Comparison of ENCODE assay signal across 11 mouse cellular contexts in genomic region chr12:71366175-71366574, GRCm38 (mm10). TPM values are rescaled to one million over a fixed set of nuclear protein-coding genes. Genes with fewer than 3 reads are reported as not detected.
DNase-seq lines count a peak whose midpoint lies in the region; ATAC-seq lines count a peak whose summit lies in the region.
"Had no signal": no experiment of that assay in that cellular context is flagged by ENCODE, and none has a peak within 500 bp of the region (broad histone marks: within the 10 kb centered on the region; RNA-seq: fewer than 3 reads in every experiment).

No protein-coding gene starts in this region.

- peak; percentile 9 to 16 for DNase-seq in layer of hippocampus, postnatal 36 days
- no peak for DNase-seq in layer of hippocampus, adult 9-10 months (ENCODE audit: low spot score)
- peak; percentile 61 to 80 for DNase-seq in cerebellum, postnatal 14 days
- DNase-seq in thymus, postnatal 0 days (ENCODE audit: low spot score), result no peak
- no peak for DNase-seq in lung, postnatal 25 days (ENCODE audit: low spot score)
- DNase-seq: adrenal gland, postnatal 25 days had no signal

- H3K9ac ChIP-seq in heart, embryonic 16.5 days (ENCODE audit: low read length), result no peak overlapping the region
- H3K9ac ChIP-seq: embryonic facial prominence, embryonic 13.5 days; midbrain, embryonic 12.5 days had no signal

- no peaks in the 10 kb centered on the region for H3K9me3 ChIP-seq in heart, embryonic 16.5 days (replicated peaks; ENCODE audit: control insufficient read depth, low read length)
- H3K9me3 ChIP-seq: embryonic facial prominence, embryonic 13.5 days; midbrain, embryonic 12.5 days had no signal

- no peaks in the 10 kb centered on the region for H3K36me3 ChIP-seq in heart, embryonic 16.5 days (ENCODE audit: control insufficient read depth, insufficient read depth)
- H3K36me3 ChIP-seq: embryonic facial prominence, embryonic 13.5 days; midbrain, embryonic 12.5 days had no signal

- no peak overlapping the region for H3K4me3 ChIP-seq in heart, embryonic 16.5 days (ENCODE audit: low read length)
- H3K4me3 ChIP-seq: embryonic facial prominence, embryonic 13.5 days; midbrain, embryonic 12.5 days had no signal

- H3K4me1 ChIP-seq in heart, embryonic 16.5 days (ENCODE audit: control insufficient read depth, insufficient read depth, low read length), result peaks cover 3% of the 10 kb centered on the region
- H3K4me1 ChIP-seq: midbrain, embryonic 12.5 days had no signal

- H3K27ac ChIP-seq in heart, embryonic 16.5 days (ENCODE audit: low read length), result 0 out of 2 replicates have a peak overlapping the region, but pooled peaks have one; percentile 15
- H3K27ac ChIP-seq: embryonic facial prominence, embryonic 13.5 days; midbrain, embryonic 12.5 days had no signal

- 52% methylated on average over 6 of the region's 6 CpGs for WGBS in heart, embryonic 16.5 days

- no peaks in the 10 kb centered on the region for H3K27me3 ChIP-seq in heart, embryonic 16.5 days (ENCODE audit: control insufficient read depth, insufficient read depth, low read length)
- H3K27me3 ChIP-seq: embryonic facial prominence, embryonic 13.5 days; midbrain, embryonic 12.5 days had no signal

- no peak overlapping the region for H3K4me2 ChIP-seq in heart, embryonic 16.5 days (ENCODE audit: low read depth, low read length)
- H3K4me2 ChIP-seq: embryonic facial prominence, embryonic 13.5 days; midbrain, embryonic 12.5 days had no signal

- peak; percentile 86 for ATAC-seq in cerebellum, adult (ENCODE audit: insufficient number of reproducible peaks, low FRiP score, low TSS enrichment)
- no peak; the same call in 1 of the 2 replicates for ATAC-seq in heart, embryonic 16.5 days (replicated peaks; ENCODE audit: extremely low read depth, insufficient read depth, low FRiP score)
- no peak for ATAC-seq in megakaryocyte-erythroid progenitor cell, adult 5-6 weeks (replicated peaks; ENCODE audit: low FRiP score, low TSS enrichment, poor library complexity, severe bottlenecking)

RNA-seq across cellular contexts. Expression of gene Dact1, which starts 56.5 kb away (rescaled TPM):
- 1 to 10 TPM; 7.8 to 8.2 TPM for total RNA-seq in layer of hippocampus, postnatal 36 days (2021)
- 6.3 and 6.5 TPM in 2 replicates for polyA plus RNA-seq in heart, embryonic 16.5 days (2015; fragmentation: Nextera tagmentation; extraction: Ambion mirVana)
- 1.9 and 2.0 TPM in 2 replicates for polyA plus RNA-seq in thymus, postnatal 0 days (2015; fragmentation: Nextera tagmentation; extraction: Ambion mirVana)
- total RNA-seq in megakaryocyte-erythroid progenitor cell, adult 5-6 weeks (2014; fragmentation: Nextera tagmentation), result 1.0 and 1.3 TPM in 2 replicates
- 0.47 and 1.9 TPM in 2 replicates for total RNA-seq in megakaryocyte-erythroid progenitor cell, adult 5-6 weeks (2017)

Comparison
In these comparisons a context has a peak if more than half of its experiments do, and no peak if none do; other contexts are left out.
1. DNase-seq: peak in layer of hippocampus, postnatal 36 days (2 of 2) and cerebellum, postnatal 14 days (2 of 2); none in layer of hippocampus, adult 9-10 months (single experiment), thymus, postnatal 0 days (single experiment) and lung, postnatal 25 days (single experiment).